Mouse (Mus musculus) stomach, postnatal 0 days (tissue): ENCODE measurements around the gene Serpina16. TPM values are rescaled to one million over a fixed set of nuclear protein-coding genes. Genes with fewer than 3 reads are reported as not detected.

ENCODE experiments used
- ATAC-seq: fragments of 200-750 bp; cut with Nextera tagmentation; 2 replicates; pipeline ENCODE4 v1.8.0; 2017; ENCODE audit not compliant: low FRiP score, low TSS enrichment
- DNase-seq: peaks from one replicate; pipeline ENCODE4 v3.0.0-alpha.2; 2016; ENCODE audit warnings: low spot score
- H3K27ac ChIP-seq: fragments of 300-500 bp; sonication (generic); replicated peaks from 2 replicates; pipeline ENCODE4 v1.5.1; 2014; ENCODE audit warnings: mild to moderate bottlenecking, control low read depth
- H3K27me3 ChIP-seq: fragments of 300-500 bp; sonication (generic); 2 replicates; pipeline ENCODE4 v1.6.1; 2014; ENCODE audit warnings: low read length; ENCODE audit not compliant: control insufficient read depth, insufficient read depth
- H3K36me3 ChIP-seq: fragments of 300-500 bp; sonication (generic); 2 replicates; pipeline ENCODE4 v1.6.1; 2014; ENCODE audit warnings: low read length, mixed read lengths; ENCODE audit not compliant: control insufficient read depth, insufficient read depth
- H3K4me1 ChIP-seq: fragments of 300-500 bp; sonication (generic); replicated peaks from 2 replicates; pipeline ENCODE4 v1.6.1; 2014; ENCODE audit warnings: antibody characterized with exemption; ENCODE audit not compliant: control insufficient read depth, insufficient read depth
- H3K4me2 ChIP-seq: fragments of 300-500 bp; sonication (generic); replicated peaks from 2 replicates; pipeline ENCODE4 v1.6.1; 2014; ENCODE audit warnings: low read depth, mild to moderate bottlenecking, control low read depth, moderate library complexity
- H3K4me3 ChIP-seq: fragments of 300-500 bp; sonication (generic); 2 replicates; pipeline ENCODE4 v1.5.1; 2014; ENCODE audit warnings: low read depth, low read length, control low read depth
- H3K9ac ChIP-seq: fragments of 300-500 bp; sonication (generic); 2 replicates; pipeline ENCODE4 v1.6.1; 2014; ENCODE audit warnings: mild to moderate bottlenecking, low read length, control low read depth, mixed read lengths
- H3K9me3 ChIP-seq: fragments of 300-500 bp; sonication (generic); 2 replicates; pipeline ENCODE4 v1.6.1; 2016; ENCODE audit warnings: low read length; ENCODE audit not compliant: control insufficient read depth
- CTCF ChIP-seq: IDR thresholded peaks from 2 replicates; pipeline ENCODE4 v1.5.1; 2016; ENCODE audit warnings: antibody characterized with exemption, low read depth, mild to moderate bottlenecking, moderate library complexity
- EP300 ChIP-seq: optimal IDR thresholded peaks from 2 replicates; pipeline ENCODE3; 2016; ENCODE audit warnings: antibody characterized with exemption
- WGBS: fragments of 180-500 bp; shearing (Covaris S2); extraction: QIAGEN DNeasy Blood & Tissue Kit; methylation state at CpG from one replicate; pipeline ENCODE4 v1.1.7; 2014; 5-methylcytosine and 5-hydroxymethylcytosine counted together
- polyA plus RNA-seq: library from polyadenylated mRNA; unstranded; fragments of >200 nt; fragmentation: Nextera tagmentation; extraction: Ambion mirVana; gene quantifications from 2 replicates; pipeline ENCODE4 v1.2.1, GENCODE M21; 2015

Gene Serpina16
- polyA plus RNA-seq, result not detected in 2 replicates

- Histone ChIP-seq H3K27ac (no peak within 1 kb of the TSS), H3K4me1 (no peaks in the 10 kb centered on the region), H3K9me3 (no peaks in the 10 kb centered on the region), H3K4me2 (no peak within 1 kb of the TSS), H3K4me3 (no peak within 1 kb of the TSS), H3K9ac (no peak within 1 kb of the TSS), H3K36me3 (no peaks in the 10 kb centered on the region), H3K27me3 (no peaks in the 10 kb centered on the region)
- TF ChIP-seq EP300, result no peak
- WGBS, result 100% methylated on average over 1 of the region's 1 CpGs
- no peak for DNase-seq
- ATAC-seq, result no peak
These were observed at the start of gene Serpina16 for GRCm38 (mm10) chr12:103676039-103676438. Gene Serpina16 (minus strand): TSS chr12:103676139.

- TF ChIP-seq CTCF (peak; percentile 22; the same call in 1 of the 2 replicates), EP300 (no peak)
- no peaks in the 10 kb centered on the region for H3K27me3 ChIP-seq
- H3K27ac ChIP-seq, result no peak overlapping the region
- H3K4me2 ChIP-seq, result no peak overlapping the region
- H3K4me3 ChIP-seq, result no peak overlapping the region
- H3K9ac ChIP-seq, result no peak overlapping the region
- H3K9me3 ChIP-seq, result no peaks in the 10 kb centered on the region
- ATAC-seq (no peak), DNase-seq (no peak)
- H3K4me1 ChIP-seq, result no peaks in the 10 kb centered on the region
- H3K36me3 ChIP-seq, result no peaks in the 10 kb centered on the region
- 72% methylated on average over 3 of the region's 3 CpGs for WGBS
These were observed 35.6 kb upstream of the Serpina16 start for GRCm38 (mm10) chr12:103711537-103711936.

GRCm38 (mm10) chr12:103710405-103710804, 34.5 kb upstream of the Serpina16 start:
- no peak for ATAC-seq
- no peak overlapping the region for H3K27ac ChIP-seq

DNA sequence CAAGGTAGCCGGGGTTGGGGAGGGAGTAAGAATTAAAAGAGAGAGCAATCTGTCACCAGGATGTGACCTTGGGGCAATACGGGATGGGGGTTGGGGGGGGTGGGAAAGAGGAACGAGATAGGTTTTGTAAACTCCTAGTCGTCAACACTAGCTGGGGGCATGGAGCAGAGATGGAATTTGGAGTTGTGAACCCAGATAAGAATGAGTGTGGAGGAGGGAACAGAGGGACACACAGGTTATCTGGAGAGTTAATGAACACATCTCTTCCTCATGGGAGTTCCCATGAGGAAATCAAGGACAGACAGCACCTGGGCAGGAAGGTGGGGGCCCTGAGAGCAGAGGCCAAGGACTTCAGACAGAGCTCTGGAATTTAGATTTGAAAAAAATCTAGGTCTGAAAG, 30.2 kb upstream of the Serpina16 start:
- no peak overlapping the region for H3K9ac ChIP-seq
- H3K9me3 ChIP-seq, result no peaks in the 10 kb centered on the region
- DNase-seq, result no peak
- WGBS, result 32% methylated on average over 4 of the region's 4 CpGs
- no peak for ATAC-seq
- TF ChIP-seq EP300 (no peak), CTCF (no peak)
- no peak overlapping the region for H3K27ac ChIP-seq
- H3K36me3 ChIP-seq, result no peaks in the 10 kb centered on the region
- no peak overlapping the region for H3K4me2 ChIP-seq
- H3K27me3 ChIP-seq, result no peaks in the 10 kb centered on the region
- H3K4me1 ChIP-seq, result no peaks in the 10 kb centered on the region
- no peak overlapping the region for H3K4me3 ChIP-seq

More at GRCm38 (mm10) chr12:103710405-103710804, 34.5 kb upstream of the Serpina16 start:
- Histone ChIP-seq H3K9me3 (no peaks in the 10 kb centered on the region), H3K4me2 (no peak overlapping the region), H3K27me3 (no peaks in the 10 kb centered on the region), H3K4me3 (no peak overlapping the region), H3K36me3 (no peaks in the 10 kb centered on the region), H3K9ac (no peak overlapping the region), H3K4me1 (no peaks in the 10 kb centered on the region)
- no peak for DNase-seq
- TF ChIP-seq CTCF (peak; percentile 68), EP300 (no peak)
- 53% methylated on average over 1 of the region's 1 CpGs for WGBS

GRCm38 (mm10) chr12:103705547-103705946, 29.6 kb upstream of the Serpina16 start:
- H3K9ac ChIP-seq, result no peak overlapping the region
- WGBS, result 60% methylated on average over 2 of the region's 2 CpGs
- ATAC-seq, result no peak
- H3K9me3 ChIP-seq, result no peaks in the 10 kb centered on the region
- no peak overlapping the region for H3K27ac ChIP-seq
- H3K4me2 ChIP-seq, result no peak overlapping the region
- DNase-seq, result no peak
- no peaks in the 10 kb centered on the region for H3K4me1 ChIP-seq
- no peaks in the 10 kb centered on the region for H3K27me3 ChIP-seq
- H3K36me3 ChIP-seq, result no peaks in the 10 kb centered on the region
- TF ChIP-seq CTCF (no peak), EP300 (no peak)
- no peak overlapping the region for H3K4me3 ChIP-seq

GRCm38 (mm10) chr12:103700144-103700750, 24.3 kb upstream of the Serpina16 start:
- H3K4me3 ChIP-seq, result no peak overlapping the region
- no peak for ATAC-seq
- H3K27ac ChIP-seq, result no peak overlapping the region

More at GRCm38 (mm10) chr12:103700144-103700750, 24.3 kb upstream of the Serpina16 start:
- 89% methylated on average over 4 of the region's 4 CpGs for WGBS
- Histone ChIP-seq H3K9ac (no peak overlapping the region), H3K36me3 (no peaks in the 10 kb centered on the region), H3K4me2 (no peak overlapping the region), H3K9me3 (no peaks in the 10 kb centered on the region), H3K4me1 (no peaks in the 10 kb centered on the region), H3K27me3 (no peaks in the 10 kb centered on the region)
- TF ChIP-seq EP300 (no peak), CTCF (no peak)
- no peak for DNase-seq
